In the genomic region with DNA sequence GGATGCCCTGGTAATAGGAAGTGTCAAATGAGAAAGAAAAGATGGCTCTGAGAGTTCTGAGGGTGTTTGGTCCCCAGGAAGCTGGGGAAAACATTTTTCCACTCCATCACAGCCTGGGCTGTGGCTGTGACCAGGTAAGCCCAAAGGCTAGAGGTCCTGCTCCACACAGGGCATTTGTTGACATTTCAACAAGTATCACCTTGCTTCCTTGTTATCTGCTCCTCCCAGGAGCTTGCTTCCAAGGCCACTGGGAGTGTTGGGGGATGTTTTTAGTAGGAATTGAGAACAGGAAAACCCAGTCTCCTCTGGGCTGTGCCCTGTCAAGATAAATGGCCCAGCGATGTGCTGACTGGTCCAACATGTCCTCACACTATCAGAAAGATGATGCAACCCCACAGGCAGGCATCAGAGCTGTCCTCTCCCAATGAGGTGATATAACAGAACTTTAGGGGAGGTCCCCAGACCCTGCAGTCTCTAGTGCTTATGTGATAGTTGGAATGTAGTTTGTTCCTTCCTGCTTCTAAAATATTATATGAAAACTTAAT, we compare ENCODE assay signal across 21 mouse cellular contexts.
DNase-seq lines count a peak whose midpoint lies in the region; ATAC-seq and TF ChIP-seq lines count a peak whose summit lies in the region.
"Had no signal": no experiment of that assay in that cellular context is flagged by ENCODE, and none has a peak within 500 bp of the region (broad histone marks: within the 10 kb centered on the region; RNA-seq: fewer than 3 reads in every experiment).

No protein-coding gene starts in this region.

- 0 out of 2 replicates have a peak, but pooled peaks cover under 1% of the 10 kb centered on the region for H3K27me3 ChIP-seq in liver, embryonic 12.5 days (replicated peaks)
- H3K27me3 ChIP-seq in liver, postnatal 0 days (ENCODE audit: insufficient read depth, low read length) = no peaks in the 10 kb centered on the region
- H3K27me3 ChIP-seq in midbrain, embryonic 15.5 days (replicated peaks) = no peaks in the 10 kb centered on the region
- H3K27me3 ChIP-seq: embryonic facial prominence, embryonic 15.5 days; forebrain, embryonic 15.5 days; liver, embryonic 13.5 days had no signal

- no peak overlapping the region for H3K4me3 ChIP-seq in liver, embryonic 12.5 days
- no peak overlapping the region for H3K4me3 ChIP-seq in liver, postnatal 0 days (ENCODE audit: low read depth, low read length)
- H3K4me3 ChIP-seq in midbrain, embryonic 15.5 days = no peak overlapping the region
- H3K4me3 ChIP-seq: embryonic facial prominence, embryonic 15.5 days; forebrain, embryonic 15.5 days; liver, embryonic 13.5 days had no signal

- no peak for DNase-seq in liver
- peak; percentile 12 for DNase-seq in NIH3T3 (ENCODE audit: low read depth)
- no peak for DNase-seq in liver, postnatal 0 days
- DNase-seq in adrenal gland, postnatal 25 days = no peak
- DNase-seq in left cerebral cortex, adult 11 months (ENCODE audit: low spot score) = no peak
- DNase-seq: adrenal gland, postnatal 10 days; cerebellum, adult 8-10 months; cerebellum, postnatal 36 days; gastrocnemius, postnatal 10 days; kidney, adult 11 months; kidney, postnatal 10 days; left cerebral cortex, postnatal 4 days; liver, embryonic 13.5 days; lung, postnatal 14 days had no signal

- H3K27ac ChIP-seq in liver, embryonic 12.5 days = 0 out of 2 replicates have a peak overlapping the region, but pooled peaks have one; percentile 14
- H3K27ac ChIP-seq in liver, postnatal 0 days (ENCODE audit: low read depth) = no peak overlapping the region
- H3K27ac ChIP-seq in midbrain, embryonic 15.5 days = no peak overlapping the region
- H3K27ac ChIP-seq: embryonic facial prominence, embryonic 15.5 days; forebrain, embryonic 15.5 days; hindbrain, postnatal 0 days; liver, embryonic 13.5 days had no signal

- H3K4me2 ChIP-seq in liver, embryonic 12.5 days = no peak overlapping the region
- no peak overlapping the region for H3K4me2 ChIP-seq in liver, postnatal 0 days (ENCODE audit: low read depth, low read length)
- H3K4me2 ChIP-seq in midbrain, embryonic 15.5 days = no peak overlapping the region
- H3K4me2 ChIP-seq: embryonic facial prominence, embryonic 15.5 days; forebrain, embryonic 15.5 days; liver, embryonic 13.5 days; midbrain, embryonic 11.5 days had no signal

- TF ChIP-seq CTCF in liver, postnatal 0 days (IDR thresholded peaks at IDR 0.05; ENCODE audit: low read depth) = no peak

- peak; percentile 30; the same call in 1 of the 2 replicates for TF ChIP-seq EP300 in liver, postnatal 0 days (IDR thresholded peaks at IDR 0.05; ENCODE audit: low read depth)

- ATAC-seq in liver, embryonic 12.5 days = peak; percentile 40; the same call in 1 of the 2 replicates
- peak; percentile 58; the same call in 1 of the 2 replicates for ATAC-seq in common myeloid progenitor, adult 5-6 weeks (replicated peaks; ENCODE audit: low read depth, poor library complexity, severe bottlenecking)
- peak; percentile 54 for ATAC-seq in liver, postnatal 0 days
- ATAC-seq in midbrain, embryonic 15.5 days (replicated peaks) = no peak
- ATAC-seq: forebrain, embryonic 15.5 days; hindbrain, postnatal 0 days had no signal

- no peaks in the 10 kb centered on the region for H3K9me3 ChIP-seq in liver, embryonic 12.5 days (replicated peaks)
- H3K9me3 ChIP-seq in liver, postnatal 0 days (ENCODE audit: low read length) = peaks cover 4% of the 10 kb centered on the region
- H3K9me3 ChIP-seq in midbrain, embryonic 15.5 days = no peaks in the 10 kb centered on the region
- H3K9me3 ChIP-seq: embryonic facial prominence, embryonic 15.5 days; forebrain, embryonic 15.5 days; liver, embryonic 13.5 days had no signal

- WGBS in liver, embryonic 12.5 days (ENCODE audit: insufficient replicate concordance) = 0% methylated on average over 1 of the region's 1 CpGs
- 0% methylated on average over 1 of the region's 1 CpGs for WGBS in liver, postnatal 0 days (ENCODE audit: insufficient replicate concordance)
- 67% methylated on average over 1 of the region's 1 CpGs for WGBS in midbrain, embryonic 15.5 days

- no peaks in the 10 kb centered on the region for H3K36me3 ChIP-seq in liver, embryonic 12.5 days
- no peaks in the 10 kb centered on the region for H3K36me3 ChIP-seq in liver, postnatal 0 days (replicated peaks; ENCODE audit: insufficient read depth, low read length)
- H3K36me3 ChIP-seq in midbrain, embryonic 15.5 days (replicated peaks) = no peaks in the 10 kb centered on the region
- H3K36me3 ChIP-seq: embryonic facial prominence, embryonic 15.5 days; forebrain, embryonic 15.5 days; liver, embryonic 13.5 days had no signal

- H3K4me1 ChIP-seq in liver, embryonic 12.5 days = peaks cover 17% of the 10 kb centered on the region; the same call in 1 of the 2 replicates
- H3K4me1 ChIP-seq in liver, postnatal 0 days (ENCODE audit: insufficient read depth) = peaks cover 21% of the 10 kb centered on the region
- no peaks in the 10 kb centered on the region for H3K4me1 ChIP-seq in midbrain, embryonic 15.5 days
- H3K4me1 ChIP-seq: forebrain, embryonic 15.5 days had no signal

- no peak overlapping the region for H3K9ac ChIP-seq in liver, embryonic 12.5 days
- no peak overlapping the region for H3K9ac ChIP-seq in liver, postnatal 0 days (replicated peaks)
- H3K9ac ChIP-seq in midbrain, embryonic 15.5 days = no peak overlapping the region
- H3K9ac ChIP-seq: embryonic facial prominence, embryonic 15.5 days; forebrain, embryonic 15.5 days; liver, embryonic 13.5 days had no signal
